Mouse (Mus musculus) ovary, postnatal 10 days (tissue): Measurements from ENCODE around the gene Nwd2.

Experiments used
- DNase-seq: peaks from one replicate; pipeline ENCODE4 v3.0.0; 2022; ENCODE audit warnings: low spot score

Nwd2 gene

DNA sequence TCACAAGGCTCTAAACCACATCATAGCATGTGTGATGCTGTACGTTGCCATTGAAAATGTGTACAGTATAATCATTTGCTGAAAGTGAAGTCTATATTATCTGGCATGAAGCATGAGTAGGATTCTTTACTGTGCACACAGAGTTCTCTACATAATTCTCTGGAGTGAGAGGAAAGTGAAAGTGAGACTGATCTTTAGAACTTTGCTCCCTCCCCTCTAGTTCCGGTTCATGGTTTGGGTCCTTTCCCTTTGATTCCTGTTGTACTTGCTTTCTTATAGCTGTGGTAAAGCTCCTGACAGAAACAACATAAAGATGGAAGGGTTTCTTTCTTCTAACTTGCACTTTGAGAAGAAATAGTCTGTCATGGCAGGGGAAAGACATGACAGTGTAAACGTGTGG, 107.0 kb downstream of the Nwd2 start:
- DNase-seq: no peak

DNA sequence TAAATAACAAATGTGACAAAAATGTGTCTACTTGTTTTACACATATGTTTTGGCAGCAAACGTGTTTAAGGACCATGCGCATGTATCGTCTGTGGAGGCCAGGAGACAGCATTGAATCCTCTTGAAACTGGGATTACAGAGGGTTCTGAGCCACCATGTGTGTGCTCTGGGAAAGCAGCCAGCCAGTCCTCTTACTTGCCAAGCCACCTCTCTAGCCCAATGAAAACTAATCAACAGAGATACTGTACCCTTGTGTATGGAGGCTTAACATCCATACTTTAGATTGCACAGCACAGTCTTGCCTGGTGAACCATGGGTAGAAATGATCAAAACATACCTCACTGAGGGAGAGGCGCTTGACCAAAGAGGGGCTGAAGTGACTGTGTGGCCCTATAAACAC, 117.0 kb downstream of the Nwd2 start:
- no peak for DNase-seq

GRCm38 (mm10) chr5:63766715-63767114, 117.8 kb downstream of the Nwd2 start:
- DNase-seq: peak; percentile 4

DNA sequence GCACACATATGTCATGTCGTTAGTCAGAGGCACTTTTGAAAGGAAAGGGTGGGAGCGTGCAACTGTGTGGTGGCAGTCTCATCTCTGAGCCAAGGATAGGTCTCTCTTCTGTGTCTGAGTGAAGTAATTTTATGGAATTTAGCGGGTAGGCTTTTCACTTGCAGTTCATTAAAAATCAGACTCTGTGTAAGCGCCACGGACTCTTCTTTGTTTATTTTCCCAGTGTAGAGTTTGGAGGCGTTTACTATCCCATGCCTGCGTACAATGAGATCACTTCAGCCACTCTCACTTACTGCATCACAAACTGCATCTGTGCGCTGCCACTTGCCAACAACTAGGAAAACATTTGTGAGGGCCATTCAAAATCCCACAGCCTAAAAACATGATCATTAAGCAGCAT, 118.6 kb downstream of the Nwd2 start:
- DNase-seq: no peak

- no peak for DNase-seq
Observed at GRCm38 (mm10) chr5:63768220-63768619, 119.3 kb downstream of the Nwd2 start.

DNA sequence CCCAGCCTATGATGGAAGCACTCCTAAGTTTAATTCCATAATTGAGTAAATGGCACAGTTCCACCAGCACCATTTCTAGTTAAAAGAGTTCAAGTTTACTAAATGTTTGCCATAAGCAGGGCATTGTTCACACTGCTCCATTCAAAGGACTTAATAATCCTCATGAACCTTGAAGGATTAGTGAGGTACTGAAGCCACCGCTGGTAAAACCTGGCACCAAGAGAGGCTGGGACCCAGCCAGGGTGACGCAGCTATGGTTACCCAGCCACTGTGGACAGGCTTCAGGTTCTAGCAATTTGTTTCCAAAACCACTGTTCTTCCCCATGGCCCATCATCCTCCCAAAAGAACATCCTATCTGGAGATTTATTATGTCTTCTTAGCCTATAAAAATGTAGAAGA, 124.1 kb downstream of the Nwd2 start:
- DNase-seq: no peak

- DNase-seq: no peak
Observed at GRCm38 (mm10) chr5:63773603-63774002, 124.7 kb downstream of the Nwd2 start.

DNA sequence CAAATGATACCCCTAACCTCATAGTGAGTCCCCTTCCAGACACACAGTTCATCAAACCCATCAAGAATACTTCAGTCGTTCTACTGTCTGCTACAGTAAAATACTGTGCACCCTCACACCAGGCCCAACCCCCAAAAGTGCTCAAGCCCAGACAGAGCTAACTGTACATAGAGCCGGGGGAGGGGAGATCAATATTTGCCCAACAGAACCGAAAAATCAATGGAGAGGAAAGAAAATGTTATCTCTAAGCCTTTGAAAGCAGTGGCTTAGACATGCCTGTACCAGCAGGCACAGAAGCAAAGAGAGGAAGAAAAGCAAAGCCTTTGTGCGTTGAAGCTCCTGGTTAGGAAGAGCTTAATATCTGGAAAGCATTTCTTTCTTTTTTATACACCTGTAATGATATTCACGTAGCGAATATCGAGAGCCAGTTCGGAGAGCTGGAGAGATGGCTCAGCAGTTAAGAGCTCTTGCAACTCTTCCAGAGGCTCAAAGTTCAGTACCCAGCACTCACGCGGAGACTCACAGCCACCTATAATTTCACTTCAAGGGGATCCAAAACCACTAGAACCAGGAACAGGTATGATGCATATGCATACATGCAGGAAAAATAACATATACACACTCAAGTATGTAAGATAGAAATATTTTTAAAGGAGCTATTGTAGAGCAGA, 139.4 kb downstream of the Nwd2 start:
- no peak for DNase-seq

- DNase-seq: peak; percentile 30
Observed at GRCm38 (mm10) chr5:63811819-63812508, 163.1 kb downstream of the Nwd2 start, which contains the start of gene 0610040J01Rik. TSS of gene 0610040J01Rik (plus strand) at chr5:63812363.

DNA sequence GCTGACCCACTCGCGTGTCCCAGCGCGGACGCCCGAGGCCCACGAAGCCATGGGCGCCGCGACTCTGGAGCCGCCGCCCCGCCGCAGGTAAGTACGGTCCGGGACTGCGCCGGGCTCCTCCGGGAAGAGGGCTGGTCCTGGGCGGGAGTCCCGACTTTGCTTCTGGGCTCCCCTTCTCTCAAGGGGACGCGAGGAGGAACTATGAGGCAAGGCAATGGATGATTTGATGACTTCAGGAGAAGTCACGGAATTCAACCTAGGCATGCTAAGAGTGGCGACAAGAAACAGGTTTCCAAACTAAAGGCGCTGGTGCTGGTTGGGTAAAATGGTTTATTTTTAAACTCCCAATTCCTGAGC, 163.6 kb downstream of the Nwd2 start:
- DNase-seq: no peak

DNA sequence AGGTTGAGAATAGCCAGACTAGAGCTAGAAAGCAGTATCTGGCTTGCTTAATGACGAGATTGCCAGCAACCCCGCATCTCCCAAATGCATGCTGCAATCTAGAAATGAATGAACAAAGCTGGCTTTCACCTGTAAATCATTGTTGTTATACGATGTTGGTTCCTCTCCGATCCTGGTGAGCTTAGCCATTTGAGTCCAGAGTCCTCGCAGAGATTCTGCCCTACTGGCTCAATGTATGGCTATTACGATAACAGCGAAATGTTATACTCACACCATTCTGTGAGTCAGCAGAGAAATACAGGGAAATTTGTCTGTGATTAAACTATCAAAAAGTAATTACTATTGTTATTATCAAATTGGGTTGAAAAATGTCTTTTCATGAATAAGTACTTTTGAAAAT, 167.7 kb downstream of the Nwd2 start:
- DNase-seq: no peak

DNA sequence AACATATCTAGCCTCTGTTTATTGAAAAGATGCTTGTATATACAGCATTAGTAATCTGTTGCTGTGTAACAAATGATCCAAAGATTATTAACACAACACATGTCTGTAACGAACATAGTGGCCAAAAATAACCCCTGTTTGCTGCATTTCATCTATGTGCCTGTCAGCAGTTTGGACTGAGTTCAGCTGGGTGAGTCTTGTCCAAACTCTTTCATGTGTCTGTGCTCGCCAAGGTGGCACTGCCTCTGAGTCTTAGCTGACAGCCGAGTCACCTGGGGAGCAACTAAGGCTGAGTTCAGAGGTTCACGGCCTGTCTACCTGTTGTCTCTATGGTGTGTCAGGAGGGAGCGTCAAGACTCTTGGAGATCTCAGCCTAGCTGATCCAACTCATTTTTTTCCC, 168.4 kb downstream of the Nwd2 start:
- DNase-seq: no peak

DNA sequence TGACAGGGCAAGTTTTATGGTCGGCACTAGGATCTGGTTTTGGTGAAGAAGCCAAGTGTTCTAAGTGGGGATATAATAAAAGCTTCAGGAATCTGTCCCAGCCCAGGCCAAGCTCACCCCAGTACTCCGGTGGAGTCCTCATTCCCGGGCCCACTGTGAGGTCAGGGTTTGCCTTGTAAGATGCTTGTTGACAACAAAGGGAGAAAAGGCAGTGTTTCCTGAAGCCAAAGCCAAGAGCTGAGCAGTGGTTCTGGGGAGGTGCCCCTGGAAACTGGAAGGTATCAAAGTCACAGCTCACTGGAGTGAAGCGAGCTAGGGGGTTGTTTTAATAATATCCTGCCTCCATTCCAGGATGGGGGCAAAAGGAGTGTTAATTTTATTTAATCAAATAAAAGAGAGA, 170.1 kb downstream of the Nwd2 start:
- DNase-seq: no peak

DNA sequence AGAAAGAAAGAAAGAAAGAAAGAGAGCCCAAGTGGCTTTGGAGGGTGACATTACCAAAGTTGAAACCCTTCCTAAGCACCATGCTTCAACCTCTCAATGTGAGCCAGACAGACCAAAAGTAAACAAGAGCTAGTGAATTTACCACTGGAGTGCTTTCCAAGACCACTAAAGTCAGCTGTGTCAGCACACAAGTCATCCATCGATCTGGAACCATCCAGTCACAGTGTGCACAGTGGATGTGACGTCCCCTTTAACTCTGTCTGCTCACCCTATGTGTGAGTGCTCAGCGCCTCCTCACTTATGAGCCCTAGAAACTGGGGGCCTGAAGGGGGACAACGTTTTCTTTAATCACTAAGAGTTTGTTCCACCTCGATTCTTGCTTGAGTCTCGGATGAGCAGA, 170.6 kb downstream of the Nwd2 start:
- DNase-seq: no peak

DNA sequence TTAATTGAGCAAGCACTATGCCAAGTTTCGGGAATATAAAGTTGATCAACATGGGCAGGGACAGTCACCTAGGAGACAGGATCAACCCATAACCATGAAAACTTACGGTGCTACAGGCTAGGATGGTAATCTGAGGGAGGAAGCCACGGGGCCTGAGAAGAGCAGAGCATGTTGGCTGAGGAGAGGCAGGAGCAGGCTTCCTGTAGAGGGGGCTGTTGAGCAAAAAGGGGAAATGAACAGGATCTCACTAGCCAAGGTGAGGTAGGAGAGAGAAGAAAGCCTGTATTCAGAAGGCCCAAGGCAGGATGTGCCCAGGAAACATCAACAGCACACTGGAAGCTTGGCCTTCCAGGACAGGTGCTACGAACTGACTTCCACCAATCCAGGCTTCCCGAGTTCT, 172.3 kb downstream of the Nwd2 start:
- no peak for DNase-seq

DNA sequence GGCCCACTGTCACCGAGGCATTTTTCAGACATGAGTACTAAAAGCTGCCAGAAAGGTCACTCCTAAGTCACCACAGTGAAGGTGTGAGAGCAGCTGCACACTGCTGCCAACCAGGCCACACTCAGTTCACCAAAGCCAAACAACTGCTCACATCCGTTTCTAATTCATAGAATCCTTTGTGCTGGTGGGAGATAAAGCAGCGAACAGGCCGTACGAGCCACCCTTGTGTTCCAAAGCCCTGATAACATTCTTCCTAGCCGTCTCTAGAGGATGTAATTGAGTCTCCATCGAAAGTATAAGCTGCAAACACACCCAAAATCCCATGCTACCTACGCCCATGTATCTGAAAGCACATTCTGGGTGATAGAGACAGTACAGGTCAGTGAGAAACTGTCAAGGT, 173.0 kb downstream of the Nwd2 start:
- no peak for DNase-seq

DNA sequence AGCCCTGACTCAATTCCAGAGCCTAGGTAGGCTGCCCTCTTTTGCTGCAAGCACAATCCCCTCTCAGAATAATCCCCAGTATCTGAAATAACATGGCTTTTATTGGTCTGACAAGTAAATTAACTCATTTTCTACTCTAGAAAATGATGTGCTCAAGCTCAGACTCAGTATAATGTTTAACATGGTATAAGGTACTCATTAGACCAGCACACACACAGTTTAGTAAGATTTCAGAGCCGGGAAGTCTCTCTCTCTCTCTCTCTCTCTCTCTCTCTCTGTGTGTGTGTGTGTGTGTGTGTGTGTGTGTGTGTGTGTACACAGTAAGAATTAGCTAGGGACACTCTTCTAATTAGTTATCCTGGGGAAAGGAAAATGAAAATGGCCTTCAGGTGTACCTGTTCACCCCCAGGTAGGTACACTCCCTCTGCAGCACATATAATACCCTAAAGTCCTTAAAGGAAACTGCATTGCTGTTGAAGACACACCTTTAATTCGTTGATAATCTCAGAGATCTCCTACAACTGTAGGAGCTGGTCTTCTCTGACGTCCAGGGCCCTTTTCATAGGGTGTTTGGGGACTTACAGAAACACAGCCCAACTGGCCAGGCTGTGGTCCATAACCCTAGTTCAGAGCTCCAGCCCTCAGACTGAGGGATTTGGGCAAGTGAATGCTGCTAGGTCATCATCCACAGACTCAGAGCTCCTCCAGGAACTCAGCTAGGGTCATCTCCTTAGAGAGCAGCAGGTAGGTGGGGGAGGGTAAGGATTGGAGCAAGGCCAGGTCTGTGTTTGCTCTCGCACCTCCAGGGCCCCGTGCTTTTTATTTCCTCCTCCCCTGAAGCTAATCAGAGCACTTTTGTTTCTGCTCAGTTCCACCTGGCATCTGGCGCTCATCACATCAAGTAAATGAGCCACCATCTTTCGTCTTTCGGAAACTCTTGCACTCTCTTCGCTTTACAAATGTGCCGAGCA, 174.7 kb downstream of the Nwd2 start:
- no peak for DNase-seq

DNA sequence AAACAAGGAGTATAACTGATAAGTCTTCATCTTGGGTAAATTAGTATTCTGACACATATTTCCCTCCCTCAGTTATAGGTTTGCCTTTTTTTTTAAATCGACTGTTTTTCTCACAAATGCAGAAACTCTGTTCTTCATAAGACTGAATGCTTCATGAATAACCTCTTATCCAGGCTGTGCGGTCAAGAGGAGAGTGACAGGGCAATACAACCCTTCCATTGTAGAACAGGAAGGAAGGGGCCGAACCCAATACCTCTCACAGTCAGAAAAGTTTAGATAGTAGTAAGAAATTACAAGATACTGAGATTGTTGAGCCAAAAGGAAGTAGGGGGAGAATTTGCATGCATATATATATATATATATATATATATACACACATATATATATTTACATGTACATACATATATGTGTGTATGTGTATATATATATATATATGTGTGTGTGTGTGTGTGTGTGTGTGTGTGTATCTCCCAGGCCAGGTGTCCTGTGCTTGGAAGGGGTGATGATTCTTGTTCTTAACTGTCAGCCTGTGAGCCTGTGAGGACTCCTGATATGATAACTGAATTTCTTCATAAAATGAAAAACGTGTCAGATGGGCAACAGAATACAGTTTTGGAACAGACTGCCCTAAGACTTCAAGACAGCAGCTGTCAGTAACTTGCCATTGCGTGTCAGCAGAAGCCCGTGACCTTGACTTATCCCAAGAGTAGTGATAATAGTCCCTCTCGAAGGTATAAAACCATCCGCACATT, 175.9 kb downstream of the Nwd2 start:
- no peak for DNase-seq

DNA sequence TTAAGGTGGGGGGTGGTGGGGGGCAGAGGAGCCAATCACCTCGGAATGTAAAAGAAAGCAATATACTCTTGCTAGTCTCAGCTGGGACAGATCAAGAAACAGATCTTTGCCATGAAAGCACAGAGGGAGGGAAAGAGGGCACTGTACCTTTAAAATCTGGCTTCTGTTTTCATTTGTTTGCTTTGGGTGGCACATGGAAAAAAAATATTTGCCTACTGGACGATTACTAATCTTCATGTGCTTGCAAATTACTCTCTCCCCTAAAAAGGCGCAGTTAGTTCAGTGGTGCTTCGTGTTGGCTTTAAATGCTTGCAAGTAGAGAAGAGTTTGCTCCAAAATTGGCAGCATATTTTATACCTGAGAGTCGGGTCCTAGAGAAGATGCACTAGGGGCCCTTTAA, 177.0 kb downstream of the Nwd2 start:
- DNase-seq: no peak

DNA sequence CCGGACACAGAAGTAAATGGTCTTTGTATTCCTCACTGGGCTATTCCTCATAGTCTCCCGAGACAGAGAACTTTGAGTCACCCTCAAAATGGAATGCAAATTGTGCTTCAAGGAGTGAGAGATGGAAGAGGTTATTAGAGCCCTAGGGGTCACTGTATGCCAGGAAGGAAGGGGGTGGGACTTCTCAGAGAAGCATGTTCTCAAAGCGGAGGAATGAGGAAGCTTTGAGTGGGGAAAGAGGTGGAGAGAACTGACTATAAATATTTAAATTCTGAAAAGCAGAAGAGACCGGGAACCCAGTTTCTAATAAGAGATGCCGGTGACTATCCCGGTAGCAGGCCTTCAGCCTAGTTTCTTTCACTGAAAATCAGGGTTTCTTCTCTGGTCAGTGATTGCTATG, 178.1 kb downstream of the Nwd2 start:
- no peak for DNase-seq

DNA sequence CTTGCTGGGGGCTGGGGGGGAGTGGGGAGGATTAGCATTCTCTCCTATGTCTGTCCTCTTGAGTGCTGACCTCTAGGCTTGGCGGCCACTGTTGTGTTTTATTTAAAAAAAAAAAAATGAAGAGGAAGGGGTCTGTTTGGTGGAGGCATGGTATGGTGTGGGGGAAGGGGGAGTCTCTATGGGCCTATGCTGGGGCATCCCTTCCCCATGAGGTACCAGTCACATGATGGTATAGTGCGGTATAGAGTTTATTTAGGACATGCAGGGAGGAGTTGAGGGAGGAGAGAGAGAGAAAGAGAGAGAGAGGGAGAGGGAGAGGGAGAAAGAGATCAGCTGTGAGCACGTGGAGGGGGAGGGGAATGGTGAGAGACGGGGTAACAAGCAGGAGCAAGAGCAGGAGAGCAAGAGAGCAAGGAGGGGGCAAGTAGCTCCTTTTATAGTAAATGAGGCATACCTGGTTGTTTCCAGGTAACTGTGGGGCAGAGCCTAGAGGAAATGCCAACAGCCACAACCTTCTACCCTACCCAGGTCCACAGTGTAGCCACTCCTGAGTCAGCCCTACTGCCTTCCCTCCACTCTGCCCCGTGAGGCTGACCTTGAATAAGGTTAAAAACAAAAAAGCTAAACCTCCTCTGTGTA, 178.6 kb downstream of the Nwd2 start:
- DNase-seq: no peak
